In genomic region chr11:33300859-33301258, GRCm38 (mm10) we compare ENCODE assay signal across 16 mouse cellular contexts. TPM values are rescaled to one million over a fixed set of nuclear protein-coding genes. Genes with fewer than 3 reads are reported as not detected.
A peak's percentile ranks its signal among the peaks of the same experiment; 100 is the strongest.
DNase-seq lines count a peak whose midpoint lies in the region; ATAC-seq lines count a peak whose summit lies in the region.
"Had no signal": no experiment of that assay in that cellular context is flagged by ENCODE, and none has a peak within 500 bp of the region (broad histone marks: within the 10 kb centered on the region; RNA-seq: fewer than 3 reads in every experiment).

No protein-coding gene starts in this region.

- 28% methylated on average over 8 of the region's 8 CpGs for WGBS in midbrain, embryonic 14.5 days
- 70% methylated on average over 8 of the region's 8 CpGs for WGBS in midbrain, embryonic 11.5 days
- 35% methylated on average over 8 of the region's 8 CpGs for WGBS in hindbrain, embryonic 13.5 days

- H3K27me3 ChIP-seq in midbrain, embryonic 14.5 days (ENCODE audit: control insufficient read depth, insufficient read depth, low read length) = no peaks in the 10 kb centered on the region
- H3K27me3 ChIP-seq in midbrain, embryonic 11.5 days (ENCODE audit: control insufficient read depth, insufficient read depth, low read length) = no peaks in the 10 kb centered on the region
- no peaks in the 10 kb centered on the region for H3K27me3 ChIP-seq in hindbrain, embryonic 13.5 days
- H3K27me3 ChIP-seq: embryonic facial prominence, embryonic 15.5 days; limb, embryonic 15.5 days had no signal

- DNase-seq in cerebellum, adult 18-20 months = peak; percentile 9 to 40
- DNase-seq in cerebellum, adult 11 months = no peak
- DNase-seq in midbrain, embryonic 14.5 days = peak; percentile 45
- no peak for DNase-seq in midbrain, embryonic 11.5 days (ENCODE audit: low spot score, missing footprints)
- DNase-seq in thymus, postnatal 0 days (ENCODE audit: low spot score) = no peak
- DNase-seq in adipocyte (ENCODE audit: low spot score) = no peak
- no peak for DNase-seq in adrenal gland, postnatal 25 days

- no peak for ATAC-seq in midbrain, embryonic 14.5 days (ENCODE audit: low FRiP score, low TSS enrichment)
- ATAC-seq in midbrain, embryonic 11.5 days (ENCODE audit: low FRiP score) = no peak
- no peak for ATAC-seq in hindbrain, embryonic 13.5 days (ENCODE audit: low FRiP score)
- ATAC-seq: lung, postnatal 0 days had no signal

- H3K27ac ChIP-seq in midbrain, embryonic 14.5 days (replicated peaks; ENCODE audit: low read depth, low read length) = no peak overlapping the region
- H3K27ac ChIP-seq in midbrain, embryonic 11.5 days (ENCODE audit: low read depth, low read length) = no peak overlapping the region
- H3K27ac ChIP-seq in hindbrain, embryonic 13.5 days = peak overlapping the region; percentile 13; the same call in 1 of the 2 replicates
- H3K27ac ChIP-seq: embryonic facial prominence, embryonic 15.5 days; kidney, postnatal 0 days; limb, embryonic 15.5 days had no signal

- peaks cover 11% of the 10 kb centered on the region; the same call in 1 of the 2 replicates for H3K4me1 ChIP-seq in midbrain, embryonic 14.5 days (ENCODE audit: control insufficient read depth, insufficient read depth, low read length)
- no peaks in the 10 kb centered on the region for H3K4me1 ChIP-seq in midbrain, embryonic 11.5 days (ENCODE audit: control insufficient read depth, insufficient read depth, low read length)
- peaks cover 26% of the 10 kb centered on the region for H3K4me1 ChIP-seq in hindbrain, embryonic 13.5 days (replicated peaks)
- H3K4me1 ChIP-seq: embryonic facial prominence, embryonic 15.5 days; limb, embryonic 15.5 days had no signal

- H3K9me3 ChIP-seq in midbrain, embryonic 14.5 days (ENCODE audit: control insufficient read depth, low read length) = no peaks in the 10 kb centered on the region
- H3K9me3 ChIP-seq in midbrain, embryonic 11.5 days (ENCODE audit: control insufficient read depth, low read length) = no peaks in the 10 kb centered on the region
- no peaks in the 10 kb centered on the region for H3K9me3 ChIP-seq in hindbrain, embryonic 13.5 days
- H3K9me3 ChIP-seq: embryonic facial prominence, embryonic 15.5 days; limb, embryonic 15.5 days had no signal

- no peak overlapping the region for H3K9ac ChIP-seq in midbrain, embryonic 14.5 days (replicated peaks; ENCODE audit: low read length)
- no peak overlapping the region for H3K9ac ChIP-seq in midbrain, embryonic 11.5 days (ENCODE audit: low read length)
- no peak overlapping the region for H3K9ac ChIP-seq in hindbrain, embryonic 13.5 days
- H3K9ac ChIP-seq: embryonic facial prominence, embryonic 15.5 days; limb, embryonic 15.5 days had no signal

- no peak overlapping the region for H3K4me3 ChIP-seq in midbrain, embryonic 14.5 days (replicated peaks; ENCODE audit: low read depth, low read length)
- no peak overlapping the region for H3K4me3 ChIP-seq in midbrain, embryonic 11.5 days (ENCODE audit: low read depth, low read length)
- no peak overlapping the region for H3K4me3 ChIP-seq in hindbrain, embryonic 13.5 days
- H3K4me3 ChIP-seq: embryonic facial prominence, embryonic 15.5 days; limb, embryonic 15.5 days had no signal

- no peak overlapping the region for H3K4me2 ChIP-seq in midbrain, embryonic 14.5 days (ENCODE audit: low read length)
- H3K4me2 ChIP-seq in midbrain, embryonic 11.5 days = no peak overlapping the region
- no peak overlapping the region for H3K4me2 ChIP-seq in hindbrain, embryonic 13.5 days
- H3K4me2 ChIP-seq: embryonic facial prominence, embryonic 15.5 days; heart, embryonic 11.5 days; limb, embryonic 15.5 days had no signal

- no peaks in the 10 kb centered on the region for H3K36me3 ChIP-seq in midbrain, embryonic 14.5 days (ENCODE audit: control insufficient read depth, insufficient read depth, low read length)
- H3K36me3 ChIP-seq in midbrain, embryonic 11.5 days (ENCODE audit: control insufficient read depth, insufficient read depth, low read length) = no peaks in the 10 kb centered on the region
- H3K36me3 ChIP-seq in hindbrain, embryonic 13.5 days = no peaks in the 10 kb centered on the region
- H3K36me3 ChIP-seq: embryonic facial prominence, embryonic 15.5 days; limb, embryonic 15.5 days had no signal

RNA-seq across cellular contexts. Expression of gene Gm12117, which starts 24.3 kb away (rescaled TPM):
- not detected in 2 replicates for polyA plus RNA-seq in midbrain, embryonic 14.5 days (2014; fragmentation: Nextera tagmentation; extraction: Ambion mirVana)
- 0.23 TPM in 1 of 2 replicates, not detected in the other for polyA plus RNA-seq in midbrain, embryonic 11.5 days (2014; fragmentation: Nextera tagmentation; extraction: Ambion mirVana)
- not detected in 2 replicates for polyA plus RNA-seq in hindbrain, embryonic 13.5 days (2015; fragmentation: Nextera tagmentation; extraction: Ambion mirVana)
- not detected in 2 replicates for polyA plus RNA-seq in thymus, postnatal 0 days (2015; fragmentation: Nextera tagmentation; extraction: Ambion mirVana)
- total RNA-seq in adrenal gland, postnatal 25 days (2021) = not detected in 2 replicates
- total RNA-seq: monocyte, adult 5-6 weeks had no signal
- polyA plus RNA-seq: embryonic facial prominence, embryonic 15.5 days; heart, embryonic 11.5 days; kidney, postnatal 0 days; limb, embryonic 15.5 days; lung, postnatal 0 days; spleen, adult 2 months; testis, adult 2 months had no signal

Comparison
In these comparisons a context has a peak if more than half of its experiments do, and no peak if none do; other contexts are left out.
1. DNase-seq: peak in cerebellum, adult 18-20 months (2 of 2) and midbrain, embryonic 14.5 days (single experiment); none in cerebellum, adult 11 months (single experiment), midbrain, embryonic 11.5 days (single experiment), thymus, postnatal 0 days (single experiment), adipocyte (single experiment) and adrenal gland, postnatal 25 days (single experiment).